Mouse (Mus musculus) myocyte (in vitro differentiated cells): ENCODE measurements around the gene Cenpk. TPM values are rescaled to one million over a fixed set of nuclear protein-coding genes. Genes with fewer than 3 reads are reported as not detected.
A peak's percentile ranks its signal among the peaks of the same experiment; 100 is the strongest.

Source experiments
- H3K27me3 ChIP-seq: one replicate; pipeline ENCODE4 v1.6.1; 2011; ENCODE audit not compliant: control insufficient read depth, insufficient read depth, insufficient read length
- H3K36me3 ChIP-seq: one replicate; pipeline ENCODE4 v1.6.1; 2011; ENCODE audit not compliant: control insufficient read depth, insufficient read depth
- H3K4me2 ChIP-seq: one replicate; pipeline ENCODE4 v1.6.1; 2011; ENCODE audit warnings: low read depth, control low read depth
- H3K4me3 ChIP-seq: one replicate; pipeline ENCODE4 v1.5.1; 2011; ENCODE audit warnings: mild to moderate bottlenecking, control low read depth, moderate library complexity
- H3K79me2 ChIP-seq: one replicate; pipeline ENCODE4 v1.6.1; 2011; ENCODE audit not compliant: control insufficient read depth, insufficient read depth
- H3ac ChIP-seq: one replicate; pipeline ENCODE4 v1.6.1; 2011; ENCODE audit not compliant: control insufficient read depth, insufficient read length
- CEBPB ChIP-seq: IDR thresholded peaks from 2 replicates; pipeline ENCODE4 v1.6.1; 2011; ENCODE audit warnings: mild to moderate bottlenecking, moderate library complexity; ENCODE audit not compliant: poor library complexity, insufficient read depth, severe bottlenecking
- E2F4 ChIP-seq: IDR thresholded peaks from one replicate; pipeline ENCODE4 v1.6.1; 2011; ENCODE audit warnings: mild to moderate bottlenecking, control low read depth, moderate library complexity; ENCODE audit not compliant: insufficient read depth
- MAX ChIP-seq: IDR thresholded peaks from one replicate; pipeline ENCODE4 v1.6.1; 2011; ENCODE audit warnings: low read depth, mild to moderate bottlenecking, control low read depth
- MYOD1 ChIP-seq, 3 experiments: IDR thresholded peaks; one replicate each; pipeline ENCODE4 v1.6.1; 2011; ENCODE audit warnings: control low read depth in 2 of 3, low read depth in 2 of 3, mild to moderate bottlenecking in 2 of 3, moderate library complexity in 1 of 3; ENCODE audit not compliant: insufficient read length in 2 of 3, control insufficient read depth in 1 of 3
- MYOG ChIP-seq, 3 experiments: IDR thresholded peaks; one replicate each; pipeline ENCODE4 v1.6.1; 2011; ENCODE audit warnings: control low read depth in 2 of 3, low read depth in 2 of 3, mild to moderate bottlenecking in 2 of 3; ENCODE audit not compliant: insufficient read length in 2 of 3, control insufficient read depth in 1 of 3, insufficient read depth in 1 of 3
- POLR2A ChIP-seq: IDR thresholded peaks from one replicate; pipeline ENCODE4 v1.6.1; 2011; ENCODE audit warnings: low read depth, mild to moderate bottlenecking, control low read depth, moderate library complexity; ENCODE audit not compliant: insufficient read length
- POLR2AphosphoS2 ChIP-seq: IDR thresholded peaks from one replicate; pipeline ENCODE4 v1.6.1; 2011; ENCODE audit warnings: low read depth, control low read depth; ENCODE audit not compliant: insufficient read length
- REST ChIP-seq: IDR thresholded peaks from one replicate; pipeline ENCODE4 v1.6.1; 2011; ENCODE audit warnings: mild to moderate bottlenecking, control low read depth, moderate library complexity; ENCODE audit not compliant: insufficient read depth, insufficient read length
- SRF ChIP-seq: IDR thresholded peaks from one replicate; pipeline ENCODE4 v1.6.1; 2011; ENCODE audit warnings: low read depth; ENCODE audit not compliant: control insufficient read depth, insufficient read length
- TCF12 ChIP-seq: IDR thresholded peaks from one replicate; pipeline ENCODE4 v1.6.1; 2011; ENCODE audit warnings: mild to moderate bottlenecking, control low read depth; ENCODE audit not compliant: poor library complexity, insufficient read depth, severe bottlenecking
- TCF3 ChIP-seq: IDR thresholded peaks from one replicate; pipeline ENCODE4 v1.6.1; 2011; ENCODE audit warnings: low read depth, control low read depth; ENCODE audit not compliant: insufficient read length
- USF1 ChIP-seq: IDR thresholded peaks from one replicate; pipeline ENCODE4 v1.6.1; 2011; ENCODE audit warnings: low read depth, mild to moderate bottlenecking, control low read depth, moderate library complexity
- polyA plus RNA-seq: library from polyadenylated mRNA; unstranded; fragments of >200 nt; fragmentation: generic; extraction: Trizol; gene quantifications from one replicate; pipeline ENCODE4 v1.2.1, GENCODE M21; 2012; ENCODE audit warnings: missing spikeins

The Cenpk gene
- polyA plus RNA-seq, 1 experiment: 4.0 TPM

DNA sequence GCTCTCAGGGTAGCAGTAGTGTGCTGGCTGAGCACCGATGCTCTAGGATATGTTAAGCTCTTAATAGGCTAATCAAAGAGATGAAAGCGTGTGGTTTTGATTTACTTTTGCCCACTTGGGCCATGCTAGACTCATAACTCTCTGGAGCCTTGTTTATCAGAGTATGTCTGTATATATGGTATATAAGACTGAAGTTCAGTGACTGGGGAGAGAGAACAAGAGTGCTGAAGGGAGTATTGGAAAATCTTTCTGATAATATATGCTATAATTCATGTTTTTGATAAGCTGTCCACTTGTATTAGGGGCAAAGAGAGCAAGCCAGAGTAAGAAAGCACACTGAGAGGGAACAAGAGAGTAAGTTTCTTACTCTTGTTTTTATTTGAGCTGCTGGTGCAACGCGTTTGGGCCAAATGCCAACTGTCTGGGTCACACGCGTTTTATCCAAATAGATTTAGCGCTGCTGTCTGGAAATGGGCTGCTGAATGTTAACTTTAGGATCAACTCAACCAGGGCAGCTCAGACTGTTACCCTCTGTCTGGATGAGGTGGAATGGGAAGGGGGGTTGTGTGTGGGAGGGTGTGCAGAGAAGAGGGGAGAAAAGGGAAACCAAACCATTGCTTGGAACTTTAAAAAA is 59.9 kb downstream of the Cenpk start:
- TF ChIP-seq MYOG (IDR thresholded peaks at IDR 0.05; ENCODE audit: control insufficient read depth in 1 of 3, insufficient read depth in 1 of 3, insufficient read length in 2 of 3, low read depth in 2 of 3) (no peak), REST (no peak), E2F4 (no peak), SRF (no peak), MYOD1 (IDR thresholded peaks at IDR 0.05; ENCODE audit: control insufficient read depth in 1 of 3, insufficient read length in 2 of 3, low read depth in 2 of 3) (no peak), CEBPB (no peak), TCF3 (no peak), POLR2AphosphoS2 (no peak), POLR2A (no peak), TCF12 (no peak), MAX (no peak), USF1 (no peak)
- Histone ChIP-seq H3K79me2 (peaks cover 53% of the 10 kb centered on the region), H3K36me3 (no peaks in the 10 kb centered on the region), H3K4me2 (peak overlapping the region; percentile 68), H3K27me3 (no peaks in the 10 kb centered on the region), H3K4me3 (peak overlapping the region; percentile 56), H3ac (no peak overlapping the region)

DNA sequence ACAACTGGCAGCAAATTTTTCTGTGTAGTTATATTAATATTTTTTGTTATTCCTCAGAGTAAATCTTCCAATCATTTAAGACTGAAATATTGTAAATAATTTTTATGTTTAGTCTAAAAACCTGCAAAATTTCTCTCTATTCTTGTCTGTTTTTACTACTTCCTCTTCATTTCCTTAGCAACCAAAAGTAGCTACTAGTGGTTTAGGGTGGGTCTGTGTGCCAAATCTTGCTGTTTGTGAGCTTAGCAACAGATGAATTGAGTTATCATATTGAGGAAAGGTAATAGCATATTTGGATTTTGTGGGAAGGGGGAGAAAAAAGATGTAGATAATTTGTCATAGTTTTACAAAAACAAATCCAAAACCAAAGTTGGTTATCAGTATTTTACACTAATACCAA is 60.8 kb downstream of the Cenpk start:
- Histone ChIP-seq H3ac (no peak overlapping the region), H3K4me2 (peak overlapping the region; percentile 68), H3K79me2 (peaks cover 59% of the 10 kb centered on the region), H3K36me3 (no peaks in the 10 kb centered on the region), H3K27me3 (no peaks in the 10 kb centered on the region), H3K4me3 (peak overlapping the region; percentile 56)
- no peak for TF ChIP-seq POLR2AphosphoS2

- no peak overlapping the region for H3ac ChIP-seq
- TF ChIP-seq SRF: no peak
- TF ChIP-seq MAX: no peak
- no peak for TF ChIP-seq POLR2A
- no peak for TF ChIP-seq MYOG (IDR thresholded peaks at IDR 0.05; ENCODE audit: control insufficient read depth in 1 of 3, insufficient read depth in 1 of 3, insufficient read length in 2 of 3, low read depth in 2 of 3)
- TF ChIP-seq CEBPB: no peak
- no peak for TF ChIP-seq TCF3
- TF ChIP-seq USF1: no peak
- TF ChIP-seq MYOD1 (IDR thresholded peaks at IDR 0.05; ENCODE audit: control insufficient read depth in 1 of 3, insufficient read length in 2 of 3, low read depth in 2 of 3): no peak
- TF ChIP-seq TCF12: no peak
- TF ChIP-seq POLR2AphosphoS2: no peak
- TF ChIP-seq REST: no peak
- no peak for TF ChIP-seq E2F4
- H3K36me3 ChIP-seq: peaks cover 17% of the 10 kb centered on the region
- no peaks in the 10 kb centered on the region for H3K27me3 ChIP-seq
- no peak overlapping the region for H3K4me2 ChIP-seq
- H3K4me3 ChIP-seq: no peak overlapping the region
- peaks cover 80% of the 10 kb centered on the region for H3K79me2 ChIP-seq
Observed at GRCm38 (mm10) chr13:104295472-104295871, 67.1 kb downstream of the Cenpk start.

Other genes with a start within 250 kb of the Cenpk start
- 10.8 TPM for gene Nln, start 119.0 kb upstream of the Cenpk start, polyA plus RNA-seq
- gene Sgtb, start 118.9 kb upstream of the Cenpk start, polyA plus RNA-seq: 4.3 TPM
- gene Trappc13, start 50.1 kb upstream of the Cenpk start, polyA plus RNA-seq: 22.1 TPM
- 4.6 TPM for gene Trim23, start 49.8 kb upstream of the Cenpk start, polyA plus RNA-seq
- gene Ppwd1, start 232 bp downstream of the Cenpk start, polyA plus RNA-seq: 2.7 TPM
- 2.0 TPM for gene Adamts6, start 59.2 kb downstream of the Cenpk start, polyA plus RNA-seq